ENCODE assay signal across 8 mouse cellular contexts in the genomic region with DNA sequence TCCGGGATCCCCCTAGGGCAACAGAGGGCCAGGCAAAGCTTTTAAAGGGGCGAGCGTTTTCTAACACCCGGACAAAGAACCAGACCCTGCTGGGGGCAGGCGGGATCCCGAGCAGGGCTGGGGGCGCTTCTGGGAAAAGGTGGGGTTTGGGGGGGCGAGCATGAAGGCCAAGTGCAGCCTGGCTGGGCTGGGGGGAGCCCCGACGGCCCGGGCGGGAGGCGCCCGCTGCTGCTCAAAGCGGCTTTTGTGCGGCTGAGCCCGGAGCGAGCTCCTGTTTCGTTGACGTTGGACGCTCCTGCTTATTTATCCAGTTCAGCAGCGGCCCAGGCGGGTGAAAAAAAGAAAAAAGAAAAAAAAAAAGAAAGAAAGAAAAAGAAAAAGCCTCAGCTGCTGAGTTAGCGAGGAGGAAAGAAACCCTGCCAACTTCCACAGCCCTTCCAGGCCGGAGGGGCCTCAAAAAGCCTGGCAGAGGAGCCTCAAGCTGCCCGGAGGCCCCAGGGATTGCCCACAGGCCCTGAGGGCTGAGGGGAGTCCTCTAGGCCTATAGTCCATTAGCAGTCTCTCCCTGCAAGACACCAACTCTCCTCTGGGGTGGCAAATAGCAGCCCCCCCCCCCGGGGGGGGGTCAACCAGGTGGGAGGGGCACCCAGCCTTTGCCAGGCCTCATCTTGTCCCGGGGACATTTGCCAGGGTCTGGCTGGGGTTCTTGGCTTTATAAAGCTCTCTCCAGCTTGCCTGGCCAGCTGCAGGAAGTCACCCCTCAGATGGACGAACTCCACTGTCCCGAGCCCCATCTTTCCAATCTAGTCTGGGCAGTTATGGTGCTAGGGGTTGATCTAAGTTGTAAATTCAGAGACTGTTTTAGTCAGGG. TPM values are rescaled to one million over a fixed set of nuclear protein-coding genes. Genes with fewer than 3 reads are reported as not detected.
A peak's percentile ranks its signal among the peaks of the same experiment; 100 is the strongest.
DNase-seq lines count a peak whose midpoint lies in the region; ATAC-seq and TF ChIP-seq lines count a peak whose summit lies in the region.

No protein-coding gene starts in this region.

- peak overlapping the region; percentile 78; the same call in 1 of the 2 replicates for H3K27ac ChIP-seq in lung, embryonic 14.5 days (ENCODE audit: low read depth)
- peak overlapping the region; percentile 87 for H3K27ac ChIP-seq in hindbrain, embryonic 13.5 days
- peak overlapping the region; percentile 75 for H3K27ac ChIP-seq in neural tube, embryonic 11.5 days (ENCODE audit: low read depth, low read length)

- 20% methylated on average over 30 of the region's 30 CpGs for WGBS in lung, embryonic 14.5 days
- WGBS in hindbrain, embryonic 13.5 days = 13% methylated on average over 29 of the region's 30 CpGs
- 31% methylated on average over 30 of the region's 30 CpGs for WGBS in neural tube, embryonic 11.5 days

- peak overlapping the region; percentile 58 for H3K4me2 ChIP-seq in lung, embryonic 14.5 days
- H3K4me2 ChIP-seq in hindbrain, embryonic 13.5 days = peak overlapping the region; percentile 49
- H3K4me2 ChIP-seq in neural tube, embryonic 11.5 days (ENCODE audit: low read depth) = peak overlapping the region; percentile 22; the same call in 1 of the 2 replicates

- no peaks in the 10 kb centered on the region for H3K4me1 ChIP-seq in lung, embryonic 14.5 days (ENCODE audit: insufficient read depth)
- peaks cover 34% of the 10 kb centered on the region for H3K4me1 ChIP-seq in hindbrain, embryonic 13.5 days (replicated peaks)
- peaks cover 10% of the 10 kb centered on the region for H3K4me1 ChIP-seq in neural tube, embryonic 11.5 days (ENCODE audit: control insufficient read depth, insufficient read depth, low read length)

- no peak for TF ChIP-seq CTCF in lung, embryonic 14.5 days (IDR thresholded peaks at IDR 0.05; ENCODE audit: low read depth)

- no peaks in the 10 kb centered on the region for H3K9me3 ChIP-seq in lung, embryonic 14.5 days (ENCODE audit: low read depth, low read length)
- no peaks in the 10 kb centered on the region for H3K9me3 ChIP-seq in hindbrain, embryonic 13.5 days
- H3K9me3 ChIP-seq in neural tube, embryonic 11.5 days (ENCODE audit: control insufficient read depth, low read length) = no peaks in the 10 kb centered on the region

- H3K36me3 ChIP-seq in lung, embryonic 14.5 days (ENCODE audit: insufficient read depth) = no peaks in the 10 kb centered on the region
- no peaks in the 10 kb centered on the region for H3K36me3 ChIP-seq in hindbrain, embryonic 13.5 days
- no peaks in the 10 kb centered on the region for H3K36me3 ChIP-seq in neural tube, embryonic 11.5 days (ENCODE audit: control insufficient read depth, insufficient read depth, low read length)

- ATAC-seq in lung, embryonic 14.5 days (ENCODE audit: insufficient read depth) = peak; percentile 59
- peak; percentile 11; the same call in 1 of the 2 replicates for ATAC-seq in hindbrain, embryonic 13.5 days (ENCODE audit: low FRiP score)
- no peak for ATAC-seq in neural tube, embryonic 11.5 days (ENCODE audit: insufficient read depth, low FRiP score, low TSS enrichment)
- no peak for ATAC-seq in activated CD4-positive, CD25-positive, alpha-beta regulatory T cell, adult 4 months

- H3K4me3 ChIP-seq in lung, embryonic 14.5 days (ENCODE audit: low read depth, low read length) = peak overlapping the region; percentile 27
- peak overlapping the region; percentile 18 for H3K4me3 ChIP-seq in hindbrain, embryonic 13.5 days
- H3K4me3 ChIP-seq in neural tube, embryonic 11.5 days (ENCODE audit: low read depth, low read length) = no peak overlapping the region

- peak; percentile 44 for DNase-seq in gastrocnemius, postnatal 10 days
- no peak for DNase-seq in gastrocnemius, adult 18-20 months (ENCODE audit: low spot score)
- DNase-seq in lung, embryonic 14.5 days = peak; percentile 64
- DNase-seq in lung, adult 18-20 months = no peak
- peak; percentile 60 for DNase-seq in neural tube, embryonic 11.5 days (ENCODE audit: low spot score)
- no peak for DNase-seq in adrenal gland, postnatal 4 days (ENCODE audit: low spot score in 2 of 2)

- H3K9ac ChIP-seq in lung, embryonic 14.5 days = peak overlapping the region; percentile 55
- H3K9ac ChIP-seq in hindbrain, embryonic 13.5 days = peak overlapping the region; percentile 68
- H3K9ac ChIP-seq in neural tube, embryonic 11.5 days (ENCODE audit: low read length) = peak overlapping the region; percentile 59

- H3K27me3 ChIP-seq in lung, embryonic 14.5 days (ENCODE audit: insufficient read depth, low read length) = no peaks in the 10 kb centered on the region
- H3K27me3 ChIP-seq in hindbrain, embryonic 13.5 days = no peaks in the 10 kb centered on the region
- no peaks in the 10 kb centered on the region for H3K27me3 ChIP-seq in neural tube, embryonic 11.5 days (ENCODE audit: control insufficient read depth, insufficient read depth, low read length)

RNA-seq across cellular contexts. Expression of a gene that starts 7.5 kb away (rescaled TPM):
- 1 to 10 TPM; 9.2 to 9.8 TPM for total RNA-seq in gastrocnemius, postnatal 10 days (2021)
- total RNA-seq in gastrocnemius, adult 18-20 months (2021) = 10 to 100 TPM; 29.0 to 51.7 TPM
- 0.43 and 0.65 TPM in 2 replicates for polyA plus RNA-seq in lung, embryonic 14.5 days (2014; fragmentation: Nextera tagmentation; extraction: Ambion mirVana)
- polyA plus RNA-seq in hindbrain, embryonic 13.5 days (2015; fragmentation: Nextera tagmentation; extraction: Ambion mirVana) = 12.3 and 14.3 TPM in 2 replicates
- 9.0 and 9.5 TPM in 2 replicates for polyA plus RNA-seq in neural tube, embryonic 11.5 days (2014; fragmentation: Nextera tagmentation; extraction: Ambion mirVana)
- total RNA-seq in adrenal gland, postnatal 4 days (2021) = 1 to 10 TPM; 2.6 to 2.8 TPM
- not detected for polyA plus RNA-seq in activated CD4-positive, CD25-positive, alpha-beta regulatory T cell, adult 4 months (2017; shearing (Covaris generic))

Comparison
In these comparisons a context has a peak if more than half of its experiments do, and no peak if none do; other contexts are left out.
1. DNase-seq: peak in gastrocnemius, postnatal 10 days (single experiment), lung, embryonic 14.5 days (single experiment) and neural tube, embryonic 11.5 days (single experiment); none in gastrocnemius, adult 18-20 months (single experiment), lung, adult 18-20 months (0 of 2) and adrenal gland, postnatal 4 days (0 of 2).
2. ATAC-seq: peak in lung, embryonic 14.5 days (single experiment) and hindbrain, embryonic 13.5 days (single experiment); none in neural tube, embryonic 11.5 days (single experiment) and activated CD4-positive, CD25-positive, alpha-beta regulatory T cell, adult 4 months (single experiment).
3. Peak in every context shown above with its lines, with median percentiles within 50 percentile points of each other: H3K27ac ChIP-seq, H3K4me2 ChIP-seq and H3K9ac ChIP-seq.